Mouse (Mus musculus) erythroblast, embryonic 14.5 days (primary cell): ENCODE data around the gene Hdac7.

Experiments
- GATA1 ChIP-seq: IDR thresholded peaks from 2 replicates; pipeline ENCODE4 v1.6.1; 2012; ENCODE audit warnings: low read length, inconsistent platforms, mixed read lengths
- TAL1 ChIP-seq: IDR thresholded peaks from 3 replicates; pipeline ENCODE4 v1.6.1; 2012; ENCODE audit warnings: low read length, inconsistent platforms, mixed read lengths

DNA sequence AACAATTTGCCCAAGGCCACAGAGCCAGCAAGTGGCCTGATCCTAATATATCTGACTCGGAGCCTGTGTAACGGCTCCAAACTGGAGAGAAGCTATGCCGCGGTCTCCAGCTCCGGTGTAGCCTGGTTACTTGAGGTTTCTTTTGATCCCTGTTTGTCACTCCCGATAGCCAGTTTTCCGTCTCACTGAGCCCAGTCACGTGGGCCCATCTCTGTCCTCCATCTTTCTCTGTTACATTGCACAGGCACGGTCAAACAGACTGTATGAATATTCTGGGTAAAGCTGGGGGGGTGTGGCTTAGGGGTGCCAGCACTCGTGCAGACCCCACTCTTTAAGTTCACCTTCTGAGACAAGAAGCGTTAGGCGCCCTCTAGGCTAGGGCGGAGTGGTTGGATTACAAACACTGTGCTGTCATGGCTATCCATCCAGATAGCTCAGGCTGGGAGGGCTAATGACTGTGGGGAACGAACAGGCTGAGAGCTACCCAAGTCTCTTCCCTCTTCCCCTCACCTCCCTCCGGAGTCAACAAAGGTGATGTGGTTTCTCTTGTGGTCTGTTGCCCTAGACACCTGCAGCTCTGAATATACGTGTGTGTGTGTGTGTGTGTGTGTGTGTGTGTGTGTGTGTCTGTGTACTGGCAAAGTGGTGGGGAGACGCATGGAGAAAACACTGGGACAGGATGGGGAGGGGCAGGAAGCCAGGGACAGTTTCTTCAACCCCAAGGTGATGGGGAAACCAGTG lies 8.0 kb downstream of the Hdac7 start:
- TF ChIP-seq TAL1 (no peak), GATA1 (no peak)
